ENCODE assay signal across 9 mouse cellular contexts in the genomic region with DNA sequence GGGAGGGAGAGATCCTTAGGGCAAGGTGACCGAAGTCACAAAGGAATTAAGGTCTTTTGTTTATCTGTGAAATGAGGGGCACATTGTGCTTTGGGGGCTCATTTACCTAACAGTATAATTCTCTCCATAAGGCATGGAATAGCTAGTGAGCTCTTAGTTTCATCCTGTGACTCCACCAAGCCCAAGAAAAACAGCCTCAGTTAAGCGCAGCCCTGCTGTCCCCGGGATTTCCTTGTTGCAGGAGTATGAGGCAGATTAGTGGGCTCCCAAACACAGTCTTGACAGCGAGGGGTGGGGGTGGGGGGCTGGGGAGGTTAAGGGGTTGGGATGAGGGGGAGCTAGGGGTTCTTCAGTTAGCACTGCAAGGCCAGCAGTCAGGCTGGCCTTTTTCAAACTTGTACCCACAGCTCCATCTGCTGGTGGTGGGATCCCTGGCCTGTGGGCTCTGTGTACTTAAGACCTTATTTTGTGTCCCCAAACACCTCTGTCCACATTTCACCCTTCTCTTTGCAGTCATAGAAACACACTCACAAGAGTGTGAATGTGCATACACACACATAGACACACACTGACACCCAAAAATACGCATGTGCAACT.
A peak's percentile ranks its signal among the peaks of the same experiment; 100 is the strongest.
DNase-seq lines count a peak whose midpoint lies in the region; ATAC-seq and TF ChIP-seq lines count a peak whose summit lies in the region.
"Had no signal": no experiment of that assay in that cellular context is flagged by ENCODE, and none has a peak within 500 bp of the region (broad histone marks: within the 10 kb centered on the region; RNA-seq: fewer than 3 reads in every experiment).

No protein-coding gene starts in this region.

- H3K27me3 ChIP-seq in embryonic facial prominence, embryonic 12.5 days: no peaks in the 10 kb centered on the region
- no peaks in the 10 kb centered on the region for H3K27me3 ChIP-seq in heart, embryonic 16.5 days (ENCODE audit: control insufficient read depth, insufficient read depth, low read length)
- no peaks in the 10 kb centered on the region for H3K27me3 ChIP-seq in kidney, postnatal 0 days (ENCODE audit: insufficient read depth, low read length)
- no peaks in the 10 kb centered on the region for H3K27me3 ChIP-seq in limb, embryonic 14.5 days (ENCODE audit: control insufficient read depth, insufficient read depth, low read length)
- H3K27me3 ChIP-seq: liver, embryonic 13.5 days had no signal

- DNase-seq in 3T3-L1 (ENCODE audit: low read depth, low spot score): peak; percentile 20
- peak; percentile 66 for DNase-seq in adrenal gland, postnatal 14 days
- DNase-seq in kidney, postnatal 0 days (ENCODE audit: low spot score): peak; percentile 73
- peak; percentile 80 for DNase-seq in limb, embryonic 14.5 days (ENCODE audit: low spot score)
- DNase-seq in ovary, postnatal 14 days (ENCODE audit: low spot score): peak; percentile 49
- DNase-seq: liver, embryonic 13.5 days had no signal

- no peaks in the 10 kb centered on the region for H3K4me1 ChIP-seq in embryonic facial prominence, embryonic 12.5 days
- peaks cover 9% of the 10 kb centered on the region for H3K4me1 ChIP-seq in heart, embryonic 16.5 days (ENCODE audit: control insufficient read depth, insufficient read depth, low read length)
- H3K4me1 ChIP-seq in kidney, postnatal 0 days (replicated peaks; ENCODE audit: insufficient read depth, low read length): no peaks in the 10 kb centered on the region
- 0 out of 2 replicates have a peak, but pooled peaks cover 3% of the 10 kb centered on the region for H3K4me1 ChIP-seq in limb, embryonic 14.5 days (ENCODE audit: control insufficient read depth, insufficient read depth, low read length)
- H3K4me1 ChIP-seq: liver, embryonic 13.5 days had no signal

- 0 out of 2 replicates have a peak overlapping the region, but pooled peaks have one; percentile 7 for H3K4me2 ChIP-seq in embryonic facial prominence, embryonic 12.5 days (replicated peaks)
- H3K4me2 ChIP-seq in heart, embryonic 16.5 days (ENCODE audit: low read depth, low read length): no peak overlapping the region
- H3K4me2 ChIP-seq in kidney, postnatal 0 days (ENCODE audit: low read length): no peak overlapping the region
- no peak overlapping the region for H3K4me2 ChIP-seq in limb, embryonic 14.5 days (replicated peaks; ENCODE audit: low read depth, low read length, severe bottlenecking)
- H3K4me2 ChIP-seq: liver, embryonic 13.5 days had no signal

- no peaks in the 10 kb centered on the region for H3K9me3 ChIP-seq in embryonic facial prominence, embryonic 12.5 days
- no peaks in the 10 kb centered on the region for H3K9me3 ChIP-seq in heart, embryonic 16.5 days (replicated peaks; ENCODE audit: control insufficient read depth, low read length)
- no peaks in the 10 kb centered on the region for H3K9me3 ChIP-seq in kidney, postnatal 0 days (replicated peaks; ENCODE audit: low read length)
- no peaks in the 10 kb centered on the region for H3K9me3 ChIP-seq in limb, embryonic 14.5 days (ENCODE audit: control insufficient read depth, low read length)
- H3K9me3 ChIP-seq: liver, embryonic 13.5 days had no signal

- TF ChIP-seq POLR2A in limb, embryonic 14.5 days (IDR thresholded peaks at IDR 0.05; ENCODE audit: borderline replicate concordance, extremely low read depth, insufficient read depth, insufficient read length): no peak

- H3K9ac ChIP-seq in embryonic facial prominence, embryonic 12.5 days: no peak overlapping the region
- no peak overlapping the region for H3K9ac ChIP-seq in heart, embryonic 16.5 days (ENCODE audit: low read length)
- no peak overlapping the region for H3K9ac ChIP-seq in kidney, postnatal 0 days (ENCODE audit: low read depth, low read length)
- no peak overlapping the region for H3K9ac ChIP-seq in limb, embryonic 14.5 days (ENCODE audit: low read depth, low read length, severe bottlenecking)
- H3K9ac ChIP-seq: liver, embryonic 13.5 days had no signal

- peak; percentile 44; the same call in 1 of the 2 replicates for ATAC-seq in embryonic facial prominence, embryonic 12.5 days (ENCODE audit: insufficient number of reproducible peaks, insufficient read depth, low FRiP score, low TSS enrichment)
- ATAC-seq in heart, embryonic 16.5 days (replicated peaks; ENCODE audit: extremely low read depth, insufficient read depth, low FRiP score): peak; percentile 32; the same call in 1 of the 2 replicates
- 0 out of 2 replicates have a peak, but pooled peaks have one; percentile 25 for ATAC-seq in kidney, postnatal 0 days (replicated peaks; ENCODE audit: low FRiP score, low read depth)
- peak; percentile 68; the same call in 1 of the 2 replicates for ATAC-seq in limb, embryonic 14.5 days (ENCODE audit: low FRiP score, low read depth)
- ATAC-seq in erythroblast, adult 5-6 weeks (replicated peaks; ENCODE audit: low FRiP score, poor library complexity, severe bottlenecking): no peak

- no peaks in the 10 kb centered on the region for H3K36me3 ChIP-seq in embryonic facial prominence, embryonic 12.5 days
- H3K36me3 ChIP-seq in heart, embryonic 16.5 days (ENCODE audit: control insufficient read depth, insufficient read depth): no peaks in the 10 kb centered on the region
- no peaks in the 10 kb centered on the region for H3K36me3 ChIP-seq in kidney, postnatal 0 days (ENCODE audit: insufficient read depth, low read length)
- H3K36me3 ChIP-seq in limb, embryonic 14.5 days (ENCODE audit: control insufficient read depth, insufficient read depth, low read length): no peaks in the 10 kb centered on the region
- H3K36me3 ChIP-seq: liver, embryonic 13.5 days had no signal

- WGBS in embryonic facial prominence, embryonic 12.5 days: 9% methylated on average over 5 of the region's 5 CpGs
- 11% methylated on average over 5 of the region's 5 CpGs for WGBS in heart, embryonic 16.5 days
- WGBS in kidney, postnatal 0 days: 16% methylated on average over 5 of the region's 5 CpGs
- 9% methylated on average over 5 of the region's 5 CpGs for WGBS in limb, embryonic 14.5 days

- H3K4me3 ChIP-seq in embryonic facial prominence, embryonic 12.5 days: no peak overlapping the region
- no peak overlapping the region for H3K4me3 ChIP-seq in heart, embryonic 16.5 days (ENCODE audit: low read length)
- no peak overlapping the region for H3K4me3 ChIP-seq in kidney, postnatal 0 days (replicated peaks; ENCODE audit: low read depth, low read length)
- H3K4me3 ChIP-seq in limb, embryonic 14.5 days (replicated peaks; ENCODE audit: low read length): no peak overlapping the region
- H3K4me3 ChIP-seq: liver, embryonic 13.5 days had no signal

- peak; percentile 78 for TF ChIP-seq CTCF in kidney, postnatal 0 days (IDR thresholded peaks at IDR 0.05; ENCODE audit: low read depth)

- no peak overlapping the region for H3K27ac ChIP-seq in embryonic facial prominence, embryonic 12.5 days
- no peak overlapping the region for H3K27ac ChIP-seq in heart, embryonic 16.5 days (ENCODE audit: low read length)
- H3K27ac ChIP-seq in kidney, postnatal 0 days: no peak overlapping the region
- no peak overlapping the region for H3K27ac ChIP-seq in limb, embryonic 14.5 days (replicated peaks; ENCODE audit: low read depth, low read length)
- H3K27ac ChIP-seq: liver, embryonic 13.5 days had no signal

Comparison
In these comparisons a context has a peak if more than half of its experiments do, and no peak if none do; other contexts are left out.
1. DNase-seq: peak in every context shown above with its lines; median percentile 80 in limb, embryonic 14.5 days; 73 in kidney, postnatal 0 days; 66 in adrenal gland, postnatal 14 days; 49 in ovary, postnatal 14 days; 20 in 3T3-L1.